9 mouse cellular contexts compared by ENCODE assay signal in the genomic region with DNA sequence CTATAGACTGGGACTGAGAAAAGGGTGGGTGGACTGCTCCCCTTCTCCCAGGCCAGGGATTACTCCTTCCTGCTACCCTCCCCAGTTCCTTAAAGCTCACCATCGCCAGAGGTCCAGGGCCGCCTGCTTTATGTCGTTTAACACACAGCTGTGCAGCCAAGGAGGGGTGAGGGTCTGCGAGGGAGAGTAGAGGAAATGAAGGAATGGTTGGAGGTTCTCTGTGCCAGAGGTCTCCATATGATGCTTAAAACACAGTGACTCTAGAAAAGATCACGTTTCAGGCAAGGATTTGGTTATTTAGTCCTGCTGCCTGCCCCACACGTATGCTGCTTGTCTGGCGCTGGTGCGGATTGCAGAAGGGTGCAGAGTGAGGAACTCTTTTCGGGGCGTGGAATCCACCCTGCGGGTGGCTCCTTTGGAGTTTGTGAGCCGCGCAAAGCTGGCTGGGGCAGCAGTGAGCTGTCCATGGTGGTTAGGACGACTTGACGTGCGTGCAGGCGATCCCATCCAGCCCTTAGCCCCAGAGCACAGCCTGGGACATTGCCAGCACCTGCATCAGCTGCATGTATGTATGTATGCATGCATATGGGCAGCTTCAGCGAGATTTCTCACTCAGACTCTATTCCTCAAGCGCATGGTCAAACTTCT. TPM values are rescaled to one million over a fixed set of nuclear protein-coding genes. Genes with fewer than 3 reads are reported as not detected.
DNase-seq lines count a peak whose midpoint lies in the region; ATAC-seq and TF ChIP-seq lines count a peak whose summit lies in the region.
"Had no signal": no experiment of that assay in that cellular context is flagged by ENCODE, and none has a peak within 500 bp of the region (broad histone marks: within the 10 kb centered on the region; RNA-seq: fewer than 3 reads in every experiment).

No protein-coding gene starts in this region.

- no peak for ATAC-seq in forebrain, embryonic 12.5 days (ENCODE audit: low FRiP score)
- no peak for ATAC-seq in forebrain, embryonic 16.5 days
- no peak for ATAC-seq in midbrain, embryonic 11.5 days (ENCODE audit: low FRiP score)
- no peak for ATAC-seq in intestine, postnatal 0 days

- 0 out of 2 replicates have a peak overlapping the region, but pooled peaks have one; percentile 23 for H3K4me2 ChIP-seq in forebrain, embryonic 12.5 days
- no peak overlapping the region for H3K4me2 ChIP-seq in forebrain, embryonic 16.5 days (ENCODE audit: low read length)
- no peak overlapping the region for H3K4me2 ChIP-seq in midbrain, embryonic 11.5 days
- H3K4me2 ChIP-seq in intestine, postnatal 0 days (replicated peaks; ENCODE audit: low read depth): no peak overlapping the region

- intact Hi-C loops in left cerebral cortex, postnatal 25 days (cut with DNase I): loop anchor here (10.0 kb wide), 1 partner anchor 687 kb away; no protein-coding TSS in a partner anchor

- no peak overlapping the region for H3K27ac ChIP-seq in forebrain, embryonic 12.5 days
- H3K27ac ChIP-seq in forebrain, embryonic 16.5 days (ENCODE audit: low read length): no peak overlapping the region
- H3K27ac ChIP-seq in midbrain, embryonic 10.5 days (replicated peaks): no peak overlapping the region
- H3K27ac ChIP-seq in midbrain, embryonic 11.5 days (ENCODE audit: low read depth, low read length): no peak overlapping the region
- H3K27ac ChIP-seq in intestine, postnatal 0 days (ENCODE audit: low read depth, low read length): no peak overlapping the region

- 5% methylated on average over 19 of the region's 19 CpGs for WGBS in forebrain, embryonic 12.5 days
- WGBS in forebrain, embryonic 16.5 days: 5% methylated on average over 19 of the region's 19 CpGs
- 5% methylated on average over 19 of the region's 19 CpGs for WGBS in midbrain, embryonic 10.5 days
- WGBS in midbrain, embryonic 11.5 days: 5% methylated on average over 19 of the region's 19 CpGs
- WGBS in intestine, postnatal 0 days: 4% methylated on average over 19 of the region's 19 CpGs

- peaks cover 10% of the 10 kb centered on the region for H3K4me1 ChIP-seq in forebrain, embryonic 12.5 days
- H3K4me1 ChIP-seq in forebrain, embryonic 16.5 days (replicated peaks; ENCODE audit: control insufficient read depth, insufficient read depth, low read length): peaks cover 10% of the 10 kb centered on the region
- H3K4me1 ChIP-seq in midbrain, embryonic 10.5 days: peaks cover 18% of the 10 kb centered on the region
- peaks cover 3% of the 10 kb centered on the region for H3K4me1 ChIP-seq in midbrain, embryonic 11.5 days (ENCODE audit: control insufficient read depth, insufficient read depth, low read length)
- H3K4me1 ChIP-seq in intestine, postnatal 0 days (replicated peaks; ENCODE audit: control insufficient read depth, insufficient read depth, low read length): no peaks in the 10 kb centered on the region; the same call in 1 of the 2 replicates

- peak; percentile 36 for DNase-seq in midbrain, embryonic 10.5 days (ENCODE audit: low spot score)
- no peak for DNase-seq in midbrain, embryonic 11.5 days (ENCODE audit: low spot score, missing footprints)
- DNase-seq in ovary, adult 18-20 months (ENCODE audit: low spot score): peak; percentile 15
- no peak for DNase-seq in left cerebral cortex, postnatal 25 days (ENCODE audit: low spot score in 2 of 2)
- DNase-seq in cerebellum, postnatal 4 days (ENCODE audit: low spot score in 2 of 2): no peak

- peak; percentile 17; the same call in 1 of the 2 replicates for TF ChIP-seq CTCF in intestine, postnatal 0 days (IDR thresholded peaks at IDR 0.05; ENCODE audit: low read depth)

- H3K27me3 ChIP-seq in forebrain, embryonic 12.5 days: peaks cover 58% of the 10 kb centered on the region
- H3K27me3 ChIP-seq in forebrain, embryonic 16.5 days (replicated peaks; ENCODE audit: control insufficient read depth, insufficient read depth, low read length): peaks cover 33% of the 10 kb centered on the region
- peaks cover 59% of the 10 kb centered on the region for H3K27me3 ChIP-seq in midbrain, embryonic 10.5 days (ENCODE audit: low read depth, poor library complexity, severe bottlenecking)
- H3K27me3 ChIP-seq in midbrain, embryonic 11.5 days (ENCODE audit: control insufficient read depth, insufficient read depth, low read length): peaks cover 20% of the 10 kb centered on the region
- peaks cover 34% of the 10 kb centered on the region for H3K27me3 ChIP-seq in intestine, postnatal 0 days (replicated peaks; ENCODE audit: control insufficient read depth, insufficient read depth, low read length)

- no peaks in the 10 kb centered on the region for H3K9me3 ChIP-seq in forebrain, embryonic 12.5 days
- no peaks in the 10 kb centered on the region for H3K9me3 ChIP-seq in forebrain, embryonic 16.5 days (ENCODE audit: control insufficient read depth, low read length)
- no peaks in the 10 kb centered on the region for H3K9me3 ChIP-seq in midbrain, embryonic 10.5 days (replicated peaks)
- H3K9me3 ChIP-seq in midbrain, embryonic 11.5 days (ENCODE audit: control insufficient read depth, low read length): no peaks in the 10 kb centered on the region
- no peaks in the 10 kb centered on the region for H3K9me3 ChIP-seq in intestine, postnatal 0 days (ENCODE audit: control insufficient read depth)

- no peaks in the 10 kb centered on the region for H3K36me3 ChIP-seq in forebrain, embryonic 12.5 days (replicated peaks)
- no peaks in the 10 kb centered on the region for H3K36me3 ChIP-seq in forebrain, embryonic 16.5 days (ENCODE audit: control insufficient read depth, insufficient read depth)
- no peaks in the 10 kb centered on the region for H3K36me3 ChIP-seq in midbrain, embryonic 10.5 days
- no peaks in the 10 kb centered on the region for H3K36me3 ChIP-seq in midbrain, embryonic 11.5 days (ENCODE audit: control insufficient read depth, insufficient read depth, low read length)
- no peaks in the 10 kb centered on the region for H3K36me3 ChIP-seq in intestine, postnatal 0 days (ENCODE audit: control insufficient read depth, insufficient read depth)

- no peak overlapping the region for H3K9ac ChIP-seq in forebrain, embryonic 12.5 days
- H3K9ac ChIP-seq in forebrain, embryonic 16.5 days (replicated peaks; ENCODE audit: low read depth, low read length): no peak overlapping the region
- H3K9ac ChIP-seq in midbrain, embryonic 11.5 days (ENCODE audit: low read length): no peak overlapping the region
- H3K9ac ChIP-seq in intestine, postnatal 0 days (ENCODE audit: low read depth, low read length): no peak overlapping the region

- H3K4me3 ChIP-seq in forebrain, embryonic 12.5 days (replicated peaks): no peak overlapping the region
- no peak overlapping the region for H3K4me3 ChIP-seq in forebrain, embryonic 16.5 days (replicated peaks; ENCODE audit: low read length)
- H3K4me3 ChIP-seq in midbrain, embryonic 10.5 days: no peak overlapping the region
- H3K4me3 ChIP-seq in midbrain, embryonic 11.5 days (ENCODE audit: low read depth, low read length): no peak overlapping the region
- H3K4me3 ChIP-seq in intestine, postnatal 0 days (ENCODE audit: low read depth, low read length): no peak overlapping the region
- H3K4me3 ChIP-seq: erythroblast, embryonic 14.5 days had no signal

RNA-seq across cellular contexts. Expression of a gene that starts 4.3 kb away (rescaled TPM):
- polyA plus RNA-seq in forebrain, embryonic 12.5 days (2016; fragmentation: Nextera tagmentation; extraction: Ambion mirVana): 2.8 and 3.4 TPM in 2 replicates
- polyA plus RNA-seq in forebrain, embryonic 16.5 days (2015; fragmentation: Nextera tagmentation; extraction: Ambion mirVana): 1.1 and 1.2 TPM in 2 replicates
- 0.42 and 0.46 TPM in 2 replicates for polyA plus RNA-seq in midbrain, embryonic 10.5 days (2016; fragmentation: Nextera tagmentation; extraction: Ambion mirVana)
- polyA plus RNA-seq in midbrain, embryonic 11.5 days (2014; fragmentation: Nextera tagmentation; extraction: Ambion mirVana): 0.25 and 0.39 TPM in 2 replicates
- 0.43 and 0.65 TPM in 2 replicates for polyA plus RNA-seq in intestine, postnatal 0 days (2015; fragmentation: Nextera tagmentation; extraction: Ambion mirVana)
- 1 to 10 TPM; 5.3 to 6.7 TPM for total RNA-seq in left cerebral cortex, postnatal 25 days (2021)
- polyA plus RNA-seq: erythroblast, embryonic 14.5 days had no signal

Comparison
In these comparisons a context has a peak if more than half of its experiments do, and no peak if none do; other contexts are left out.
1. DNase-seq: peak in midbrain, embryonic 10.5 days (single experiment) and ovary, adult 18-20 months (single experiment); none in midbrain, embryonic 11.5 days (single experiment), left cerebral cortex, postnatal 25 days (0 of 2) and cerebellum, postnatal 4 days (0 of 2).